Mouse (Mus musculus) urinary bladder, postnatal 10 days (tissue): Measurements from ENCODE around the gene Brinp1.
"Not testable (repeated sequence)": the region's sequence is repeated elsewhere in the genome, so short reads cannot be mapped to it uniquely, and the experiment has no call there.

Experiments
- DNase-seq: peaks from one replicate; pipeline ENCODE4 v3.0.0; 2022; ENCODE audit warnings: low spot score

Gene Brinp1

DNA sequence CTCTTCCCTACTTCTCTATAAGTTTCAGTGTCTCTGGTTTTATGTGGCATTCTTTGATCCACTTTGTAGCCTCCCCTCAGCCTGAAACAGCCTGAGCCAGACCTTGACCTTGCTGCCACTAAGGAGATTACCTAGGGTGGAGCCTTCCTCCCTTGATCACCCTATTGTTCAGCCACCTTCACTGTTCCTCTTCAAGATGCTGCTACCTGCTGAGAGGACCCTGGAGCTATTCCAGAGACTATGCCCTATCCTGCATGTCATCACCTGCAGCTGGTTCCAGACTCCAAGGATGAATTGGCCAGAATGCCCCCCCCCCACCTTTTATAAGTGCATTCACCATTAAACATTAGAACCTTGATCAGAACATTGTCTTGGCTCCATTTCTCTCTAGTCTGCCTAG, 140.2 kb downstream of the Brinp1 start:
- not testable (repeated sequence) for DNase-seq

GRCm38 (mm10) chr4:68806502-68806901, 147.7 kb downstream of the Brinp1 start:
- no peak for DNase-seq

- DNase-seq, result no peak
Measured at GRCm38 (mm10) chr4:68801923-68802855, 152.0 kb downstream of the Brinp1 start.

- DNase-seq, result no peak
Measured at GRCm38 (mm10) chr4:68790003-68790402, 164.2 kb downstream of the Brinp1 start.

GRCm38 (mm10) chr4:68788477-68788999, 165.7 kb downstream of the Brinp1 start:
- DNase-seq, result no peak

DNA sequence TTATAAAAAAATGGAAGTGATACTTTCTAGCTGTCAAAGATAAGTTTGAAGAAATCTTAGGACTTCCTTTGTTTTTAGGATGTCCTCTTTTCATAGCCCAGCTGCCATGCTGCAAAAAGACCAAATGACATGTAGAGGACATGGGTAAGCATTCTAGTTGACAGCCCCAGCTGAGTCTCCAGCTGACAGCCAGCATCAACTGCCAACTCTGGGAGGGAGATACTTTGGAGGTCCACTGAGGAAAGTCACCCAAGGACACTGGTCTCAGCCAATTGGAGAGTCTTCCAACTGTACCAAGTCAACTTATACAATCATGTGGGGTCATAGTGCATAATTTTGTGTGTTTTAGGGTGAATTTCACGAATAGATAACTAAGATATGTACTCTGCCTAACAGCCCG, 166.6 kb downstream of the Brinp1 start:
- DNase-seq, result no peak

DNA sequence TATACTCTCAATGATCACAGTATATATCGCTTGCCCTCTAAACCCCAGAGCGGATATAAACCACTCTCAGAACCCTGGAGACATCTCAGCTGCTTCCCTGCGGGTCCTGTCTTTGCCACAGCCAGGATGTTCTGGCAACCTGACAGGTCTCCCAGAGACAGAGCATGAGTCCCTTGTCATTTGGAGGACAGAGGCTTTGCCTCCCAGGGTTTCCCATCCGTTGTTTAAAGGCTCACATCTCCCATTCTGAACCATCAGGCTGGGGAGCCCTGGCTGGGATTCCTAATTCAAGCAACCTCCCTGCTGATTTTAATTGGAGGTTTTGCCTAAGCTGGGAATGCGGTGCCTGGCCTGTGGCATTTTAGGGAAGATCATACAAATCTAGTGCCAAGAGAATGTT, 185.9 kb downstream of the Brinp1 start:
- no peak for DNase-seq

GRCm38 (mm10) chr4:68767393-68767792, 186.8 kb downstream of the Brinp1 start:
- DNase-seq, result no peak

DNA sequence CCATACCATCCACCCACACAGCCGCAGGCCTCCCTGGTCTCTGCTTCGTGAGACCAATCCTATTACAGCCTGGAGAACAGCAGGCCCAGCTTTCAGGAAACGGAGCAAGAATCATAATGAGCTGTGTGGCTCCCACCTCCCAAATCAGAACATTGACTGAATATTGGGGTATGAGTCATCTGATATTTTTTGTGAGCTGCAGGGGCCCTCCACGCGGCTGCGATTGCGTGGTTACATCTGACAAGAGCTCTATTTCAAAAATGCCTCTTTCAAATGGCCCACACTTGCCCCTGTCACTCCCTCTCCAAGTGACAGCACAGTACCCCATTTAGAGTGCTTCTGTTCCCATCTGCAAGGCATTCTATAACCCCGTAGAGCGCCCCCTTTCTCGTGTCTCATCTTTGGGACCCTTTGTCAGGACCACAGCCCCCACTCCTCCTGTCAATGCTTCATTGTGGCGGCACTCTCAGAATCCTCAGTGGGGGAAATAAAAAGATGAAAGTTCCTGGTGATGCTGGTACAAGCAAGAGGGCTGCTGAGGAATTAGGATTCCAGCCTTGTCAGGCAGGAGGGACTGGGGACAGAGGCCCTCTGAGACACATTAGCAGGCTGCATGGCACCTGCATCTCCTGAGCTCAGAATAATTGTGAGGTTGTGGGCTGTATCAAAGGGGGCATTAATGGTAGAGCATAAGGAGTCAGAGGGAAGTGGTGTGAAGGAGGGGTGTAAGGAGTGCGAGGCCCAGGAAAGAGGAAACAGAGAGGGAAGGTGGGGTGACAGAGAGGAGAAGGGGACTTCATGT, 188.2 kb downstream of the Brinp1 start:
- DNase-seq, result no peak

DNA sequence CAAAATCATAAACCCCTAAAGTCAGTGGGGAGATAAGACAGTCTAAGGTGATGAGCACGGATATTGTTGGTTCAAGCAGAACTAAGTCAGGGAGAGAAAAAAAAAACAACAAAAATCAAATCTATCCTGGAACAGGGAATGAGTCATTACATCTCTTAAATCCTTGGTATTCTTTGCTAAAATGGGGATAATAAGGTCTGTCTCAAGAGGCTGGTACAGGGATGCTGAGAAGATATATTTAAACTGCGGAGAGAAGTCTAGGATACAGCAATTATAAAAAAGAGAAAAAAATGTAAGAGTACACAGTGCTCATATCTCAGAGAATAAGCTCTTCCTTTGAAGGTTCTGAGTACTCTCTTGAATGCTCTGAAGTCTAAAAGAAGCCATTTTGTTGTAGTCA, 189.3 kb downstream of the Brinp1 start:
- DNase-seq, result no peak

- no peak for DNase-seq
Measured at GRCm38 (mm10) chr4:68720983-68721382, 233.2 kb downstream of the Brinp1 start.
